Mouse (Mus musculus) limb, embryonic 14.5 days (tissue): Measurements from ENCODE around the gene Vcan. TPM values are rescaled to one million over a fixed set of nuclear protein-coding genes. Genes with fewer than 3 reads are reported as not detected.
A peak's percentile ranks its signal among the peaks of the same experiment; 100 is the strongest.

ENCODE experiments used
- ATAC-seq: fragments of 200-750 bp; cut with Nextera tagmentation; 2 replicates; pipeline ENCODE4 v1.8.0; 2017; ENCODE audit warnings: low read depth, moderate number of reproducible peaks, moderate TSS enrichment; ENCODE audit not compliant: low FRiP score
- DNase-seq: peaks from one replicate; pipeline ENCODE4 v3.0.0-alpha.2; 2015; ENCODE audit warnings: low spot score
- H3K27ac ChIP-seq: fragments of 300-500 bp; sonication (generic); replicated peaks from 2 replicates; pipeline ENCODE4 v1.5.1; 2014; ENCODE audit warnings: low read depth, mild to moderate bottlenecking, low read length, moderate library complexity, mixed read lengths
- H3K27me3 ChIP-seq: fragments of 300-500 bp; sonication (generic); 2 replicates; pipeline ENCODE4 v1.6.1; 2014; ENCODE audit warnings: low read length, mixed read lengths; ENCODE audit not compliant: control insufficient read depth, insufficient read depth
- H3K36me3 ChIP-seq: fragments of 300-500 bp; sonication (generic); 2 replicates; pipeline ENCODE4 v1.6.1; 2014; ENCODE audit warnings: mild to moderate bottlenecking, low read length, moderate library complexity, mixed read lengths; ENCODE audit not compliant: control insufficient read depth, insufficient read depth
- H3K4me1 ChIP-seq: fragments of 300-500 bp; sonication (generic); 2 replicates; pipeline ENCODE4 v1.6.1; 2014; ENCODE audit warnings: antibody characterized with exemption, low read length, mixed read lengths; ENCODE audit not compliant: control insufficient read depth, insufficient read depth
- H3K4me2 ChIP-seq: fragments of 300-500 bp; sonication (generic); replicated peaks from 2 replicates; pipeline ENCODE4 v1.6.1; 2014; ENCODE audit warnings: low read depth, mild to moderate bottlenecking, low read length, moderate library complexity; ENCODE audit not compliant: severe bottlenecking
- H3K4me3 ChIP-seq: fragments of 300-500 bp; sonication (generic); replicated peaks from 2 replicates; pipeline ENCODE4 v1.5.1; 2014; ENCODE audit warnings: low read length
- H3K9ac ChIP-seq: fragments of 300-500 bp; sonication (generic); 2 replicates; pipeline ENCODE4 v1.6.1; 2014; ENCODE audit warnings: mild to moderate bottlenecking, low read depth, low read length, moderate library complexity; ENCODE audit not compliant: severe bottlenecking
- H3K9me3 ChIP-seq: fragments of 300-500 bp; sonication (generic); 2 replicates; pipeline ENCODE4 v1.6.1; 2016; ENCODE audit warnings: low read length; ENCODE audit not compliant: control insufficient read depth
- POLR2A ChIP-seq: fragments of 200-500 bp; IDR thresholded peaks from 2 replicates; pipeline ENCODE4 v1.8.0; 2012; ENCODE audit warnings: inconsistent platforms, mild to moderate bottlenecking, moderate library complexity, borderline replicate concordance; ENCODE audit not compliant: insufficient read depth, insufficient read length; ENCODE audit errors: extremely low read depth
- WGBS: fragments of 180-500 bp; shearing (Covaris S2); extraction: QIAGEN DNeasy Blood & Tissue Kit; methylation state at CpG from one replicate; pipeline ENCODE4 v1.1.7; 2014; 5-methylcytosine and 5-hydroxymethylcytosine counted together
- polyA plus RNA-seq, 2 experiments: library from polyadenylated mRNA; depleted of rRNA in 1 of 2; stranded (reverse) in 1 of 2; unstranded in 1 of 2; fragments of >200 nt; fragmentation: Nextera tagmentation in 1 of 2; extraction: Ambion mirVana in 1 of 2; gene quantifications; 2 replicates each; pipeline versions ENCODE4 v1.2.1 to v1.2.3; 2012 to 2014

Vcan gene
- polyA plus RNA-seq, 2 experiments = 116 to 208 TPM

DNA sequence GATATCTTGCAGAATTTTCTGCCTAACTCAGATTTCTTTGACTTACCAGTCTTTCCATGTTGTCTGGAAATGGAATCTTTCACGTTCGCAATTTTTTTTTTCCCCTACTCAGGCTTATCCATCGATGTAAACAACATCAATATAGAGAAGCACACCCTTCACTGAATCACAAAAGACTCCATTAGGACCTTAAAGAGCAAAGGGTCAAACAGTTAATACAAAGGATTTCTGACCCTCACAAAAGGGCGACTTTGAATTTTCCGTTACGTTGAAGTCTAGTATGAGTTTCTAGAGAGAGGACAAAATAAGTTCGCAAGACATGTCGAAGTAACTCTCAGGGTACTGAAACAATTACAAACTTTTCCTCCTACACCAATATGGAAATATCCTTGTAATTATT lies 892 bp upstream of the Vcan start:
- H3K9me3 ChIP-seq = no peaks in the 10 kb centered on the region
- peak overlapping the region; percentile 84 for H3K4me2 ChIP-seq
- H3K9ac ChIP-seq = no peak overlapping the region; the same call in 1 of the 2 replicates
- no peaks in the 10 kb centered on the region for H3K27me3 ChIP-seq
- peaks cover 9% of the 10 kb centered on the region for H3K4me1 ChIP-seq
- 18% methylated on average over 8 of the region's 8 CpGs for WGBS
- H3K4me3 ChIP-seq = peak overlapping the region; percentile 67
- ATAC-seq (no peak), DNase-seq (no peak)
- H3K36me3 ChIP-seq = no peaks in the 10 kb centered on the region
- no peak overlapping the region for H3K27ac ChIP-seq
- no peak for TF ChIP-seq POLR2A

DNA sequence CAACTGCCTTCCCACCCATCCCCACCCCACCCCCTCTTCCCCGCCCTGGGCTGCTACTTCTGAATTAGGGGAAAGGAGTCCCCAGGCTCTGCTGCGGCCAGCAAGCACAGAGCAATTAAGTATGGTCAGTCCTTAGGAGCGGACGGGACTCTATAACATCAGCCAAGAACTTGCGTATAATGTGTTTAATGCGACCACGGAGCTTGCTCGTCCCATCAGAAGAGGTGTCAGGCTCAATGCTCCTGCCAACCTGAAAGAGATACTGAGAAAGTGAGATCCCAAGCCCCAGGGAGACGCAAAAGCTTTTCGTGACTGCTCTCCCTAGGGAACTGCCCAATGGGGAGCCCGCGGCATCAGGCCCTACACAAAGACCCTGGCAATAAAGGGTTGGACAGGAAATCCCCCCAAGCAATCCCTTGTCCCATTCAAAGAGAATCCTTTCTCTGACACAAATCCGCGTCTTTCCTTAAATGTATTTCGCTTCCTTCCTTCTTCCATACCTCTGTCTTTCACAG lies 434 bp upstream of the Vcan start:
- TF ChIP-seq POLR2A = no peak
- DNase-seq = no peak
- no peaks in the 10 kb centered on the region for H3K36me3 ChIP-seq
- peak overlapping the region; percentile 67 for H3K4me3 ChIP-seq
- H3K9ac ChIP-seq = peak overlapping the region; percentile 70
- no peaks in the 10 kb centered on the region for H3K27me3 ChIP-seq
- peaks cover 9% of the 10 kb centered on the region for H3K4me1 ChIP-seq
- H3K4me2 ChIP-seq = peak overlapping the region; percentile 84
- peak overlapping the region; percentile 81 for H3K27ac ChIP-seq
- ATAC-seq = no peak
- WGBS = 3% methylated on average over 15 of the region's 15 CpGs
- no peaks in the 10 kb centered on the region for H3K9me3 ChIP-seq

DNA sequence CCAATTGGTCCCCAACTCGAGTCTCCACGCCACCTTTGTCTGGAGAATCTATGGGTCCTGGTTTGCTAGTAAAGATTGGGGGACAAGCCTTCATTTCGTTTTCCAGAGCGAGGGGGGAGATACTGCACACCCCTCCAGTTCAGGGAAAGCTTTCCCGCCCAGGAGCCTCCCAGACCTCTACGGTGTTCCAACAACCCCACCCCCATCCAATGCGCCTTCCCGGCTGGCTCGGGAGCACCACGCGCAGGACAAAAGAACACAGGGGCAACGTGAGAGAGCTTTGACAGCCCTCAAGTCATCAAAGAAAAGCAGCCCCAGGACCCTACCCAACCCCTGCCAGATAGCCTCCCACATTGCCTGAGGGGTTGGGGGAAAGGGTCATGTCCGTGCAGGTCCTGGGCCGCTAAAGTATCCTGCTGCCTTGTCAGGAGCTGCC lies 1.2 kb downstream of the Vcan start:
- no peak for TF ChIP-seq POLR2A
- no peaks in the 10 kb centered on the region for H3K27me3 ChIP-seq
- ATAC-seq (peak; percentile 41; the same call in 1 of the 2 replicates), DNase-seq (peak; percentile 63)
- peak overlapping the region; percentile 81 for H3K27ac ChIP-seq
- H3K4me2 ChIP-seq = peak overlapping the region; percentile 84
- peak overlapping the region; percentile 70 for H3K9ac ChIP-seq
- H3K9me3 ChIP-seq = no peaks in the 10 kb centered on the region
- peaks cover 12% of the 10 kb centered on the region for H3K4me1 ChIP-seq
- WGBS = 0% methylated on average over 14 of the region's 14 CpGs
- peak overlapping the region; percentile 67 for H3K4me3 ChIP-seq
- H3K36me3 ChIP-seq = no peaks in the 10 kb centered on the region

DNA sequence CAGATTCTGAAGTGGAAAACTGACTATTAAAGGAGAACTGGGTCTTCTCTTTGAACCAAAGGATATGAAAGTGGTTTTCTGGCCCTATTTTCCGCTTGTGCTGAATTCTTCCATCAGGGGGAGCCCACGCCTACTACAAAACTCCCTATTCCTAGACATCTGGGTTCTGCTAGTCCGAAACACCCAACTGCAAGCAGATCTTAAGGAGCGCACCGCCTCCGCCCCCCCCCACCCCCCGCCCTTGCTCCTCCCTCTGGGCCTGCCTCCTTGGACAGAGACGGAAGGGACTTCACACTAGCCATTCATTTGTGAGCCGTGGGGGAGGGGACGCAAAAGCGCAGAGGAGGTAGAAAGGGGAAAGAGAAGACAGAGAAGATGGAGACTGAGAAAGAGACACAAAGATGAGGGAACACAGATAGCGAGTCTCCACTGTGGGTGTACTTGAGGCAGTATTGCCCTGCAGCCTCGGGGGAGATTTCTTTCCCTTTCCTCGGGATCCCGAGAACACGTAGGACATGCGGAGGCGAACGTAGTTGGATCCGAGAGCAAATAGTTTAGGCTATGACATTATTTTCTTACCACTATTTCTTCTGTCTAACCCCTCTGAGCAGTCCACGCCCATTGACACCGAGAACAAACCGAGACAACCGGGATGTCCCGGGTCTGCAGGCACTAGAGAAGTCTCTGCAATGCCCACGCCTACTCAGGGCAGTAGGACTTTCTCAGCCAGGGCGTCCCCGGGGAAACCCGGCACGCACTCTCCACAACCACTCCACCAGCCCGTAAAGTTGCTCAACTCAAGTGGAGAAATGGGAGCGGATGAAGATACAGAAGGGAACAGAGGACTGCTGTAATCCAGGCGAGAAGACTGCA lies 1.8 kb downstream of the Vcan start:
- Histone ChIP-seq H3K4me1 (peaks cover 12% of the 10 kb centered on the region), H3K27ac (peak overlapping the region; percentile 81), H3K27me3 (no peaks in the 10 kb centered on the region), H3K9me3 (no peaks in the 10 kb centered on the region), H3K9ac (peak overlapping the region; percentile 70), H3K36me3 (0 out of 2 replicates have a peak, but pooled peaks cover 3% of the 10 kb centered on the region), H3K4me3 (peak overlapping the region; percentile 67), H3K4me2 (peak overlapping the region; percentile 84)
- peak; percentile 79 for ATAC-seq
- no peak for TF ChIP-seq POLR2A
- under 1% methylated on average over 33 of the region's 33 CpGs for WGBS
- DNase-seq = peak; percentile 92

DNA sequence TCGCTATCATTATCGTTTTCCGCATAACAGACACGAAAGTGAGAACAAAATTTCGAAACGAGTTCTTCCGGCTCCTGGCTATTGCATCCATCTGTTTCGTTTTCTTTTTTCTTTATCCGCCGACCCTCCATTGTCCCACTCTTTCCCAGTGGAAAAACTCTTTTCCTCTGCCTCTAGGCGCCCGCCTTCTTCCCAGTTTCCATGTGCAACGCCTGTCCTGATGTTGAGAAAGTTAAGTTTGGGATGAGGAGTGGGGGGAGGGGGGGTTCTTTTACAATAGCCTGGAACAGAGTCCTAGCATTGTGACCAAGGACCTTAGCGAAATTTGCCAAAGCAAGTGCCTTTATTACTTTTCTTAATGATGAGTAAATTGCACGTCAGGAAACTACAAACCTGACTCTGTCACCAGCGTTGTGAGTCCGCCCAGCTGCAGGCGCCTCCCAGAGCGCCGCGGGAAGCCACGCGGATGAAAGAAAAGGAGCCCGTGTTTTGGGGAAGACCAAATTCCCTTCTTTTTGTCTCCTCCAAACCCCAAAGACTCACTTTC lies 2.5 kb downstream of the Vcan start:
- peak overlapping the region; percentile 67 for H3K4me3 ChIP-seq
- H3K9me3 ChIP-seq = no peaks in the 10 kb centered on the region
- DNase-seq (no peak), ATAC-seq (no peak)
- WGBS = 1% methylated on average over 24 of the region's 24 CpGs
- H3K27ac ChIP-seq = peak overlapping the region; percentile 81
- peak overlapping the region; percentile 84 for H3K4me2 ChIP-seq
- H3K27me3 ChIP-seq = no peaks in the 10 kb centered on the region
- TF ChIP-seq POLR2A = no peak
- peak overlapping the region; percentile 70 for H3K9ac ChIP-seq
- H3K4me1 ChIP-seq = peaks cover 12% of the 10 kb centered on the region
- H3K36me3 ChIP-seq = 0 out of 2 replicates have a peak, but pooled peaks cover 3% of the 10 kb centered on the region
